Mouse (Mus musculus): ENCODE data around the gene Zfp36l2. TPM values are rescaled to one million over a fixed set of nuclear protein-coding genes. Genes with fewer than 3 reads are reported as not detected.

Gene Zfp36l2
- total and polyA plus RNA-seq, 2 experiments from 2014 or later = 5.5 to 16.7 TPM

GRCm38 (mm10) chr17:84165735-84166134 is 22.0 kb downstream of the Zfp36l2 start:
- Histone ChIP-seq H3K36me3 (ENCODE audit: insufficient read depth, low read length) (no peaks in the 10 kb centered on the region), H3K4me3 (ENCODE audit: low read length) (no peak overlapping the region), H3K27ac (no peak overlapping the region), H3K9ac (replicated peaks; ENCODE audit: low read length) (no peak overlapping the region), H3K9me3 (ENCODE audit: low read length) (no peaks in the 10 kb centered on the region), H3K4me1 (ENCODE audit: insufficient read depth, low read length) (no peaks in the 10 kb centered on the region), H3K4me2 (ENCODE audit: low read depth, low read length) (no peak overlapping the region), H3K27me3 (ENCODE audit: insufficient read depth, low read length) (no peaks in the 10 kb centered on the region)
- TF ChIP-seq CTCF (IDR thresholded peaks at IDR 0.05; ENCODE audit: low read depth) = no peak
- ATAC-seq = no peak
- WGBS = 86% methylated on average over 3 of the region's 3 CpGs
- no peak for DNase-seq (ENCODE audit: low spot score)

GRCm38 (mm10) chr17:84164146-84164545 is 23.6 kb downstream of the Zfp36l2 start:
- Histone ChIP-seq H3K9ac (replicated peaks; ENCODE audit: low read length) (no peak overlapping the region), H3K4me1 (ENCODE audit: insufficient read depth, low read length) (no peaks in the 10 kb centered on the region), H3K27ac (no peak overlapping the region), H3K9me3 (ENCODE audit: low read length) (no peaks in the 10 kb centered on the region), H3K27me3 (ENCODE audit: insufficient read depth, low read length) (no peaks in the 10 kb centered on the region), H3K36me3 (ENCODE audit: insufficient read depth, low read length) (no peaks in the 10 kb centered on the region), H3K4me3 (ENCODE audit: low read length) (no peak overlapping the region), H3K4me2 (ENCODE audit: low read depth, low read length) (no peak overlapping the region)
- WGBS = 92% methylated on average over 8 of the region's 8 CpGs
- TF ChIP-seq CTCF (IDR thresholded peaks at IDR 0.05; ENCODE audit: low read depth) = no peak
- no peak for DNase-seq (ENCODE audit: low spot score)
- ATAC-seq = no peak

- H3K27me3 ChIP-seq (ENCODE audit: insufficient read depth, low read length) = no peaks in the 10 kb centered on the region
- no peak for ATAC-seq
- H3K4me1 ChIP-seq (ENCODE audit: insufficient read depth, low read length) = no peaks in the 10 kb centered on the region
- 85% methylated on average over 12 of the region's 12 CpGs for WGBS
- no peaks in the 10 kb centered on the region for H3K36me3 ChIP-seq (ENCODE audit: insufficient read depth, low read length)
- DNase-seq (ENCODE audit: low spot score) = no peak
- H3K4me2 ChIP-seq (ENCODE audit: low read depth, low read length) = no peak overlapping the region
- TF ChIP-seq CTCF (IDR thresholded peaks at IDR 0.05; ENCODE audit: low read depth) = no peak
- H3K9me3 ChIP-seq (ENCODE audit: low read length) = no peaks in the 10 kb centered on the region
- no peak overlapping the region for H3K9ac ChIP-seq (replicated peaks; ENCODE audit: low read length)
- no peak overlapping the region for H3K27ac ChIP-seq
- H3K4me3 ChIP-seq (ENCODE audit: low read length) = no peak overlapping the region
Observed at GRCm38 (mm10) chr17:84163066-84163785, 24.5 kb downstream of the Zfp36l2 start.

GRCm38 (mm10) chr17:84162211-84162760 is 25.5 kb downstream of the Zfp36l2 start:
- TF ChIP-seq CTCF (IDR thresholded peaks at IDR 0.05; ENCODE audit: low read depth) = no peak
- Histone ChIP-seq H3K4me2 (ENCODE audit: low read depth, low read length) (no peak overlapping the region), H3K27me3 (ENCODE audit: insufficient read depth, low read length) (no peaks in the 10 kb centered on the region), H3K27ac (0 out of 2 replicates have a peak overlapping the region, but pooled peaks have one; percentile 26), H3K4me3 (ENCODE audit: low read length) (no peak overlapping the region), H3K9ac (replicated peaks; ENCODE audit: low read length) (no peak overlapping the region), H3K4me1 (ENCODE audit: insufficient read depth, low read length) (no peaks in the 10 kb centered on the region), H3K36me3 (ENCODE audit: insufficient read depth, low read length) (no peaks in the 10 kb centered on the region), H3K9me3 (ENCODE audit: low read length) (no peaks in the 10 kb centered on the region)
- no peak for DNase-seq (ENCODE audit: low spot score)
- ATAC-seq = no peak
- 84% methylated on average over 8 of the region's 8 CpGs for WGBS

GRCm38 (mm10) chr17:84161231-84161854 is 26.4 kb downstream of the Zfp36l2 start:
- 36% methylated on average over 6 of the region's 6 CpGs for WGBS
- ATAC-seq (peak; percentile 89), DNase-seq (ENCODE audit: low spot score) (peak; percentile 76)
- TF ChIP-seq CTCF (IDR thresholded peaks at IDR 0.05; ENCODE audit: low read depth) = no peak
- H3K27ac ChIP-seq = no peak overlapping the region
- H3K27me3 ChIP-seq (ENCODE audit: insufficient read depth, low read length) = no peaks in the 10 kb centered on the region
- H3K9me3 ChIP-seq (ENCODE audit: low read length) = no peaks in the 10 kb centered on the region
- H3K36me3 ChIP-seq (ENCODE audit: insufficient read depth, low read length) = no peaks in the 10 kb centered on the region
- no peak overlapping the region for H3K4me3 ChIP-seq (ENCODE audit: low read length)
- H3K9ac ChIP-seq (replicated peaks; ENCODE audit: low read length) = no peak overlapping the region
- no peak overlapping the region for H3K4me2 ChIP-seq (ENCODE audit: low read depth, low read length)
- H3K4me1 ChIP-seq (ENCODE audit: insufficient read depth, low read length) = no peaks in the 10 kb centered on the region

GRCm38 (mm10) chr17:84158891-84159290 is 28.9 kb downstream of the Zfp36l2 start:
- 75% methylated on average over 15 of the region's 15 CpGs for WGBS
- ATAC-seq = no peak
- TF ChIP-seq CTCF (IDR thresholded peaks at IDR 0.05; ENCODE audit: low read depth) = no peak
- no peak overlapping the region for H3K4me2 ChIP-seq (ENCODE audit: low read depth, low read length)
- H3K27me3 ChIP-seq (ENCODE audit: insufficient read depth, low read length) = no peaks in the 10 kb centered on the region
- H3K27ac ChIP-seq = no peak overlapping the region
- no peak overlapping the region for H3K9ac ChIP-seq (replicated peaks; ENCODE audit: low read length)
- H3K4me3 ChIP-seq (ENCODE audit: low read length) = no peak overlapping the region
- no peak for DNase-seq (ENCODE audit: low spot score)
- no peaks in the 10 kb centered on the region for H3K9me3 ChIP-seq (ENCODE audit: low read length)
- H3K36me3 ChIP-seq (ENCODE audit: insufficient read depth, low read length) = no peaks in the 10 kb centered on the region
- no peaks in the 10 kb centered on the region for H3K4me1 ChIP-seq (ENCODE audit: insufficient read depth, low read length)

- 86% methylated on average over 12 of the region's 12 CpGs for WGBS
- ATAC-seq (no peak), DNase-seq (ENCODE audit: low spot score) (no peak)
- H3K27ac ChIP-seq = no peak overlapping the region
- no peak overlapping the region for H3K9ac ChIP-seq (replicated peaks; ENCODE audit: low read length)
- no peak overlapping the region for H3K4me2 ChIP-seq (ENCODE audit: low read depth, low read length)
- no peaks in the 10 kb centered on the region for H3K9me3 ChIP-seq (ENCODE audit: low read length)
- no peak for TF ChIP-seq CTCF (IDR thresholded peaks at IDR 0.05; ENCODE audit: low read depth)
- H3K4me1 ChIP-seq (ENCODE audit: insufficient read depth, low read length) = no peaks in the 10 kb centered on the region
- H3K36me3 ChIP-seq (ENCODE audit: insufficient read depth, low read length) = no peaks in the 10 kb centered on the region
- no peak overlapping the region for H3K4me3 ChIP-seq (ENCODE audit: low read length)
- H3K27me3 ChIP-seq (ENCODE audit: insufficient read depth, low read length) = no peaks in the 10 kb centered on the region
Observed at GRCm38 (mm10) chr17:84158461-84158795, 29.3 kb downstream of the Zfp36l2 start.
